Mouse (Mus musculus): ENCODE results near the gene Tbl1x. TPM values are rescaled to one million over a fixed set of nuclear protein-coding genes. Genes with fewer than 3 reads are reported as not detected.

Tbl1x gene
- polyA plus RNA-seq, 1 experiment = 17.1 TPM

DNA sequence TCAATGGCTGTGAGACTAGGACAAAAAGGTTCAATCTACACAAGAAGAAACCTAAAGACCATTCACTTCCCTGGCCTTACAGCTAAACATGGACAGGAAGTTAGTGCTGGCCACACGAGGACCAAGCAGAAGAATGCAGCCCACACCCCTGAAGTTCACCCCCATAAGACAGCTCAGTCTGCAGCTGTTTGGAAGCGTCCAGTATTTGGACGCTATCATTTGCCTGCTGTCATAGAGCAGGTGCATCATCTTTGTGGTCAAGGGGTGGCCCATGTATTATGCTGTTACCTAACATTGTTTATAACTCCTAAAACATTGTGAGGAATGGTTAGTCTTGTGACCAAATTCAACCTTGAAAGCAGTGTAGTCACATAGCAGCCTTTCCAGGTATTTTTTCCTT is 151.2 kb downstream of the Tbl1x start:
- DNase-seq = no peak
- H3K4me3 ChIP-seq (ENCODE audit: insufficient read depth, low read depth, low read length) = no peak overlapping the region
- whole genome bisulfite sequencing = 88% methylated on average over 3 of the region's 3 CpGs
- no peaks in the 10 kb centered on the region for H3K36me3 ChIP-seq (ENCODE audit: control insufficient read depth, insufficient read depth, low read length)
- no peak for TF ChIP-seq POLR2A (IDR thresholded peaks at IDR 0.05; ENCODE audit: low read depth, low read length)
- TF ChIP-seq CTCF (conservative IDR thresholded peaks at IDR 0.05; ENCODE audit: insufficient read depth, insufficient read length, low read depth, low read length) = no peak
- H3K27me3 ChIP-seq (replicated peaks; ENCODE audit: control insufficient read depth, insufficient read depth, low read length) = no peaks in the 10 kb centered on the region
- H3K27ac ChIP-seq (ENCODE audit: insufficient read depth, low read depth, low read length) = no peak overlapping the region
- H3K4me1 ChIP-seq (ENCODE audit: control insufficient read depth, insufficient read depth, low read length) = no peaks in the 10 kb centered on the region; the same call in 1 of the 2 replicates

DNA sequence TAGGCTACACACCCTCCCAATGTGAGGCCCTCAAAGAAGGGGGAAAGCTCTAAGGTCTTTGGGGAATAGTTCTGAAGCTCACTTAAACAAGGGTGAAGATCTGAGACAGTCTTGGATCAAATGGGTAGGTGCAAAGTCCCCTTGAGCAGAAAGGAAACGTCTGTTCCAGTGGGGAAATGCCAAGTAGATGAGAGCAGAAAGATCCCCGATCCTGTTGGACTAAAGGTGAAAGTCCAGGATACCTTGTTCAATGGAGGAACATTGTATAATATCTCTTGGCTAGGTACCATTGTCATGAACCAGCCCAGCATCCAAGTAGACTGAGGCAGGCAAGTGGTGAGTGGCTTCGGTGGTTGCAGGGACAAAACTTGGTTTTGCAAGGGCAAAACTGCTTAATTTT is 152.5 kb downstream of the Tbl1x start:
- Histone ChIP-seq H3K36me3 (ENCODE audit: control insufficient read depth, insufficient read depth, low read length) (no peaks in the 10 kb centered on the region), H3K27ac (ENCODE audit: insufficient read depth, low read depth, low read length) (no peak overlapping the region), H3K4me1 (ENCODE audit: control insufficient read depth, insufficient read depth, low read length) (no peaks in the 10 kb centered on the region; the same call in 1 of the 2 replicates), H3K4me3 (ENCODE audit: insufficient read depth, low read depth, low read length) (no peak overlapping the region), H3K27me3 (replicated peaks; ENCODE audit: control insufficient read depth, insufficient read depth, low read length) (no peaks in the 10 kb centered on the region)
- 71% methylated on average over 3 of the region's 3 CpGs for WGBS
- TF ChIP-seq CTCF (conservative IDR thresholded peaks at IDR 0.05; ENCODE audit: insufficient read depth, insufficient read length, low read depth, low read length) = no peak
- no peak for TF ChIP-seq POLR2A (IDR thresholded peaks at IDR 0.05; ENCODE audit: low read depth, low read length)
- DNase-seq = peak; percentile 54

DNA sequence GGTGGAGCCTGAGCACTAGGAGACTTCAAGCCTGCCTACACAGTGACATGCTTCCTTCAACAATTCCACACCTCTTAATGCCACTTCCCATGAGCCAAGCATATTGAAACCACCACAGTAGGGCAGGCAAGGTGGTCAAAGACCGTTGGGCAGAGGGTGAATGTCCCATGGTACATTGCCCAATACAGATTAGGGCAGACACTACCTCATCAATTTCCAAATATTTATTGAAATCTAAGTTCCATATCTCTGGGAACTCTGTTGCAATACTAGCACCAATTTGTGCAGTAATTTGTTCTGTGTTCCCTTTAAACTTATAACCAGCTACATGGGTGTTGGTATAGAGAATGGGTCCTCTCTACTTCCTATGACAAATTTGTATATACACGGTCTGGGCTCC is 154.2 kb downstream of the Tbl1x start:
- TF ChIP-seq POLR2A (IDR thresholded peaks at IDR 0.05; ENCODE audit: low read depth, low read length) = no peak
- TF ChIP-seq CTCF (conservative IDR thresholded peaks at IDR 0.05; ENCODE audit: insufficient read depth, insufficient read length, low read depth, low read length) = no peak
- Histone ChIP-seq H3K27ac (ENCODE audit: insufficient read depth, low read depth, low read length) (no peak overlapping the region), H3K27me3 (replicated peaks; ENCODE audit: control insufficient read depth, insufficient read depth, low read length) (no peaks in the 10 kb centered on the region), H3K36me3 (ENCODE audit: control insufficient read depth, insufficient read depth, low read length) (no peaks in the 10 kb centered on the region), H3K4me1 (ENCODE audit: control insufficient read depth, insufficient read depth, low read length) (no peaks in the 10 kb centered on the region; the same call in 1 of the 2 replicates), H3K4me3 (ENCODE audit: insufficient read depth, low read depth, low read length) (no peak overlapping the region)
- WGBS = 92% methylated on average over 2 of the region's 2 CpGs
- no peak for DNase-seq

DNA sequence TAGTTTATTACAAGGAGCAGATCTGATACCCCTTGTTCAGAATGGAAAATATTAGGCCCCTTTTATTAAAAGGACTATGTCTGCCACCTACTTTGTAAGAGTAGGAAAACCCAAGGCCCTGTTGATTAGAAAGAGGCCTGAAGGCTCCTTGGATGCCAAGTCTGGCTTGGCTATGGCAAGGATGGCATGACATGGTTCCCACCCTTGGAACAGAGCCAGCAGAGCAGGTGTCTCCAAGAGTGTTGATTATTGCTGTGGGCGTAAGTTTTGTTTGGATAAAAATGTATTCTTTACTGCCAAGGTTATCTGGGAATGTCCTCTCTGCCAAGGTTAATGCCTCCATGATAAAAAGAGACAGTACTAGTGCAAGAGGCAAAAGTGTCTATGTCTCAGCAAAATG is 156.1 kb downstream of the Tbl1x start:
- Histone ChIP-seq H3K4me3 (ENCODE audit: insufficient read depth, low read depth, low read length) (no peak overlapping the region), H3K27ac (ENCODE audit: insufficient read depth, low read depth, low read length) (no peak overlapping the region), H3K4me1 (ENCODE audit: control insufficient read depth, insufficient read depth, low read length) (no peaks in the 10 kb centered on the region; the same call in 1 of the 2 replicates), H3K36me3 (ENCODE audit: control insufficient read depth, insufficient read depth, low read length) (no peaks in the 10 kb centered on the region), H3K27me3 (replicated peaks; ENCODE audit: control insufficient read depth, insufficient read depth, low read length) (no peaks in the 10 kb centered on the region)
- TF ChIP-seq CTCF (conservative IDR thresholded peaks at IDR 0.05; ENCODE audit: insufficient read depth, insufficient read length, low read depth, low read length) = no peak
- WGBS = 85% methylated on average over 1 of the region's 1 CpGs
- DNase-seq = no peak

DNA sequence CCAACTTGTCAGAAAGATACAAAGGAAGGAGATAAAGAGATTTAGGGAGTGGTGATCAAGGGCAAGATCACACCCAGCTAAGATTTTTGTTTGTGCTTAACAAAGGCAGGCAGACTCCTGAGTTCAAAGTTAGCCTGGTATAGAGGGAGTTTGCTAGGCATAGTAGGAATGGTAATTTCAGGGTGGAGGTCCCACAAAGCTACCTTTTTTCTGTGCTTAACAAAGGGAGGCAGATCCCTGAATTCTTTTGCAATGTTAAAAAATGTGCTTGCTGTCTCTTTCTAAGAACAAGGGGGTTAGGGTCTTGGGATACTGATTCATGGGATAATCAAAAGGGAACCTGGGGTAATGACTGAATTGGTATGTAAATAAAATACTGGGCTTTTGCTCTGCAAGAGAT is 156.6 kb downstream of the Tbl1x start:
- DNase-seq = no peak
- TF ChIP-seq POLR2A (IDR thresholded peaks at IDR 0.05; ENCODE audit: low read depth, low read length) (no peak), CTCF (conservative IDR thresholded peaks at IDR 0.05; ENCODE audit: insufficient read depth, insufficient read length, low read depth, low read length) (no peak)

DNA sequence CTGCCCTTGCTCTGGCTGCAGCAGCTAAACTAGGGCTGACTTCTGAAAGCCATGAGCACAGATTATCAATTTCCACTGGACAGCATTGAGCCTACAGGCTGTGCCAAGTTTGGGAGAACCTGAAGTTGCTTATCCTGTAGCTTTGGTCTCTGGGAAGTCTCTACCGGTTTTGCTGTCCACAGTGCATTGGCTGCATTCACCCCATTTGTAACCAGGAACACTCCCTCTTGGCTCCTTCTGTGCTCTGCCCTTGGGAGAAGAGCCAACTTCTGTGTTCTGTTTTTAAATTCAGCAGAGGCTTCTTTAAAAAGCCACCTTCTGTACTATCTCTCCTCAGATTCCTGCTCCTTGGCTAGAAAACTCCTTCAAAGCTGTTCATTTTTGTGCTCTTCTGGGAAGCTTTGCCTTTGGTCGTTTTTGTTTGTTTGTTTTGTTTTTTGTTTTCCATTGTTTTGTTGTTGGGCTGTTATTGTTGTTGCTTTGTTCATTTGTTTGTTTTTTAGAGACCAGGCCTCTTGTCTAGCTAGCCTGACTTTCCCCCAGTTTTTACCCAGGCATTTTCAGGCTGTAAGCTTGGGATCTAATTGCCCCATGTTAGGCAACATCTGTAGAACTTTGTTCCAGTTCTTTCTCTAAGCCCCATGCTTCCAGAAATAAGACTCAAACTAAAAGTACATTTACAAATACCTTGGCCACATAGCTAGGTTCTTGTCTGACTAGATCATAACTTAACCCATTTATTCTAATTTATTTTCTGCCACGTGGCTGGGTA is 159.2 kb downstream of the Tbl1x start:
- H3K4me3 ChIP-seq (ENCODE audit: insufficient read depth, low read depth, low read length) = no peak overlapping the region
- no peaks in the 10 kb centered on the region for H3K27me3 ChIP-seq (replicated peaks; ENCODE audit: control insufficient read depth, insufficient read depth, low read length)
- no peak for TF ChIP-seq POLR2A (IDR thresholded peaks at IDR 0.05; ENCODE audit: low read depth, low read length)
- no peak for TF ChIP-seq CTCF (conservative IDR thresholded peaks at IDR 0.05; ENCODE audit: insufficient read depth, insufficient read length, low read depth, low read length)
- no peaks in the 10 kb centered on the region for H3K4me1 ChIP-seq (ENCODE audit: control insufficient read depth, insufficient read depth, low read length)
- 56% methylated on average over 3 of the region's 3 CpGs for WGBS
- DNase-seq = peak; percentile 35
- no peak overlapping the region for H3K27ac ChIP-seq (ENCODE audit: insufficient read depth, low read depth, low read length)
- no peaks in the 10 kb centered on the region for H3K36me3 ChIP-seq (ENCODE audit: control insufficient read depth, insufficient read depth, low read length)

More for the DNA sequence above, 156.6 kb downstream of the Tbl1x start:
- H3K27ac ChIP-seq (ENCODE audit: insufficient read depth, low read depth, low read length) = no peak overlapping the region
- no peaks in the 10 kb centered on the region for H3K36me3 ChIP-seq (ENCODE audit: control insufficient read depth, insufficient read depth, low read length)
- no peaks in the 10 kb centered on the region; the same call in 1 of the 2 replicates for H3K4me1 ChIP-seq (ENCODE audit: control insufficient read depth, insufficient read depth, low read length)
- H3K27me3 ChIP-seq (replicated peaks; ENCODE audit: control insufficient read depth, insufficient read depth, low read length) = no peaks in the 10 kb centered on the region
- H3K4me3 ChIP-seq (ENCODE audit: insufficient read depth, low read depth, low read length) = no peak overlapping the region
